Comparison of ENCODE assay signal across 22 mouse cellular contexts in genomic region chr17:26007646-26008045, GRCm38 (mm10). TPM values are rescaled to one million over a fixed set of nuclear protein-coding genes. Genes with fewer than 3 reads are reported as not detected.
DNase-seq lines count a peak whose midpoint lies in the region; ATAC-seq lines count a peak whose summit lies in the region.
"Had no signal": no experiment of that assay in that cellular context is flagged by ENCODE, and none has a peak within 500 bp of the region (broad histone marks: within the 10 kb centered on the region; RNA-seq: fewer than 3 reads in every experiment).

No protein-coding gene starts in this region.

- H3K27me3 ChIP-seq in heart, embryonic 16.5 days (ENCODE audit: control insufficient read depth, insufficient read depth, low read length) = no peaks in the 10 kb centered on the region
- no peaks in the 10 kb centered on the region for H3K27me3 ChIP-seq in lung, embryonic 16.5 days (ENCODE audit: control insufficient read depth, insufficient read depth, low read depth, low read length)
- H3K27me3 ChIP-seq in liver, embryonic 13.5 days = peaks cover 6% of the 10 kb centered on the region
- H3K27me3 ChIP-seq: embryonic facial prominence, embryonic 13.5 days; neural tube, embryonic 15.5 days had no signal

- no peak overlapping the region; the same call in 1 of the 2 replicates for H3K4me2 ChIP-seq in heart, embryonic 16.5 days (ENCODE audit: low read depth, low read length)
- H3K4me2 ChIP-seq in lung, embryonic 16.5 days (ENCODE audit: low read depth, low read length) = no peak overlapping the region
- no peak overlapping the region for H3K4me2 ChIP-seq in liver, embryonic 13.5 days
- H3K4me2 ChIP-seq: embryonic facial prominence, embryonic 13.5 days; neural tube, embryonic 15.5 days had no signal

- H3K36me3 ChIP-seq in heart, embryonic 16.5 days (ENCODE audit: control insufficient read depth, insufficient read depth) = peaks cover 9% of the 10 kb centered on the region
- peaks cover 2% of the 10 kb centered on the region; the same call in 1 of the 2 replicates for H3K36me3 ChIP-seq in lung, embryonic 16.5 days (ENCODE audit: control insufficient read depth, insufficient read depth, low read length)
- H3K36me3 ChIP-seq in liver, embryonic 13.5 days = no peaks in the 10 kb centered on the region

- peak overlapping the region; percentile 73 for H3K27ac ChIP-seq in heart, embryonic 16.5 days (ENCODE audit: low read length)
- H3K27ac ChIP-seq in lung, embryonic 16.5 days (ENCODE audit: low read length) = peak overlapping the region; percentile 69
- H3K27ac ChIP-seq in liver, embryonic 13.5 days = peak overlapping the region; percentile 15; the same call in 1 of the 2 replicates
- H3K27ac ChIP-seq: embryonic facial prominence, embryonic 13.5 days; hindbrain, postnatal 0 days; neural tube, embryonic 15.5 days had no signal

- H3K4me3 ChIP-seq in heart, embryonic 16.5 days (ENCODE audit: low read length) = no peak overlapping the region
- no peak overlapping the region for H3K4me3 ChIP-seq in lung, embryonic 16.5 days (ENCODE audit: low read length)
- H3K4me3 ChIP-seq in liver, embryonic 13.5 days (replicated peaks) = no peak overlapping the region
- H3K4me3 ChIP-seq: embryonic facial prominence, embryonic 13.5 days; myocyte; neural tube, embryonic 15.5 days had no signal

- no peaks in the 10 kb centered on the region for H3K9me3 ChIP-seq in heart, embryonic 16.5 days (replicated peaks; ENCODE audit: control insufficient read depth, low read length)
- H3K9me3 ChIP-seq in lung, embryonic 16.5 days (ENCODE audit: control insufficient read depth, low read length) = no peaks in the 10 kb centered on the region
- no peaks in the 10 kb centered on the region for H3K9me3 ChIP-seq in liver, embryonic 13.5 days (replicated peaks)
- H3K9me3 ChIP-seq: embryonic facial prominence, embryonic 13.5 days; neural tube, embryonic 15.5 days had no signal

- no peak for DNase-seq in heart, adult 18-20 months
- DNase-seq in lung, postnatal 4 days = no peak
- peak; percentile 45 for DNase-seq in ZHBTc4 (ENCODE audit: low read depth, low spot score)
- DNase-seq in liver, embryonic 13.5 days = no peak
- DNase-seq in cerebellum, postnatal 14 days = no peak
- DNase-seq in thymus, postnatal 25 days = no peak
- DNase-seq: adrenal gland, postnatal 14 days; cerebellum, adult 11-12 months; kidney, adult 11 months; midbrain, embryonic 14.5 days; thymus, postnatal 36 days had no signal

- WGBS in heart, embryonic 16.5 days = 48% methylated on average over 2 of the region's 2 CpGs
- WGBS in lung, embryonic 16.5 days = 53% methylated on average over 2 of the region's 2 CpGs
- whole genome bisulfite sequencing in liver, embryonic 13.5 days (ENCODE audit: insufficient replicate concordance) = 7% methylated on average over 2 of the region's 2 CpGs

- H3K4me1 ChIP-seq in heart, embryonic 16.5 days (ENCODE audit: control insufficient read depth, insufficient read depth, low read length) = peaks cover 9% of the 10 kb centered on the region
- no peaks in the 10 kb centered on the region; the same call in 1 of the 2 replicates for H3K4me1 ChIP-seq in lung, embryonic 16.5 days (replicated peaks; ENCODE audit: control insufficient read depth, insufficient read depth, low read length)
- H3K4me1 ChIP-seq in liver, embryonic 13.5 days (replicated peaks) = peaks cover 73% of the 10 kb centered on the region
- H3K4me1 ChIP-seq: embryonic facial prominence, embryonic 13.5 days had no signal

- H3K9ac ChIP-seq in heart, embryonic 16.5 days (ENCODE audit: low read length) = no peak overlapping the region
- no peak overlapping the region for H3K9ac ChIP-seq in lung, embryonic 16.5 days (ENCODE audit: low read length)
- peak overlapping the region; percentile 8; the same call in 1 of the 2 replicates for H3K9ac ChIP-seq in liver, embryonic 13.5 days
- H3K9ac ChIP-seq: embryonic facial prominence, embryonic 13.5 days; neural tube, embryonic 15.5 days had no signal

- no peak for ATAC-seq in heart, embryonic 16.5 days (replicated peaks; ENCODE audit: extremely low read depth, insufficient read depth, low FRiP score)
- peak; percentile 44; the same call in 1 of the 2 replicates for ATAC-seq in lung, embryonic 16.5 days (ENCODE audit: low read depth)
- ATAC-seq in liver, embryonic 13.5 days (ENCODE audit: low read depth) = no peak
- ATAC-seq: CD4-positive, CD25-positive, alpha-beta regulatory T cell, adult 4 months; hindbrain, postnatal 0 days had no signal

RNA-seq across cellular contexts. Expression of gene Capn15, which starts 22.1 kb away (rescaled TPM):
- polyA plus RNA-seq in heart, embryonic 16.5 days (2015; fragmentation: Nextera tagmentation; extraction: Ambion mirVana) = 12.0 and 14.5 TPM in 2 replicates
- total RNA-seq in heart, adult 18-20 months (2021) = 1 to 10 TPM; 6.1 to 8.5 TPM
- 21.1 TPM in 2 replicates for polyA plus RNA-seq in lung, embryonic 16.5 days (2015; fragmentation: Nextera tagmentation; extraction: Ambion mirVana)
- polyA plus RNA-seq in liver, embryonic 13.5 days (2015; fragmentation: Nextera tagmentation; extraction: Ambion mirVana) = 11.1 and 12.3 TPM in 2 replicates

RNA-seq across cellular contexts. Expression of gene A930017K11Rik, which starts 55.3 kb away (rescaled TPM):
- 0.11 TPM in 1 of 2 replicates, not detected in the other for polyA plus RNA-seq in heart, embryonic 16.5 days (2015; fragmentation: Nextera tagmentation; extraction: Ambion mirVana)
- total RNA-seq in heart, adult 18-20 months (2021) = under 1 TPM; 0.32 to 0.57 TPM
- polyA plus RNA-seq in lung, embryonic 16.5 days (2015; fragmentation: Nextera tagmentation; extraction: Ambion mirVana) = 0.08 and 0.16 TPM in 2 replicates
- polyA plus RNA-seq in liver, embryonic 13.5 days (2015; fragmentation: Nextera tagmentation; extraction: Ambion mirVana) = 0.24 and 0.32 TPM in 2 replicates
- total RNA-seq: adrenal gland, postnatal 14 days; gastrocnemius, adult 8-10 months; hematopoietic stem cell, adult 5-6 weeks; megakaryocyte, adult 5-6 weeks had no signal
- polyA plus RNA-seq: CD4-positive, CD25-positive, alpha-beta regulatory T cell, adult 4 months; large intestine, adult 2 months had no signal

Comparison
In these comparisons a context has a peak if more than half of its experiments do, and no peak if none do; other contexts are left out.
1. H3K27ac ChIP-seq: peak in every context shown above with its lines; median percentile 73 in heart, embryonic 16.5 days; 69 in lung, embryonic 16.5 days; 15 in liver, embryonic 13.5 days.